Mouse (Mus musculus): Measurements from ENCODE around the gene Spem1. TPM values are rescaled to one million over a fixed set of nuclear protein-coding genes. Genes with fewer than 3 reads are reported as not detected.

Gene Spem1
- polyA plus RNA-seq, 1 experiment from 2014 or later: 0.34 TPM

GRCm38 (mm10) chr11:69804972-69805909 is 16.7 kb downstream of the Spem1 start, which contains the start of gene Tmem102:
Gene Tmem102 (minus strand): TSS chr11:69805624.
- peak within 1 kb of the TSS; percentile 94 for H3K4me2 ChIP-seq
- H3K9me3 ChIP-seq: no peaks in the 10 kb centered on the region
- H3K27me3 ChIP-seq: peaks cover 24% of the 10 kb centered on the region
- WGBS: 5% methylated on average over 29 of the region's 29 CpGs
- no peaks in the 10 kb centered on the region for H3K36me3 ChIP-seq
- H3K4me3 ChIP-seq: peak within 1 kb of the TSS; percentile 69
- peaks cover 45% of the 10 kb centered on the region for H3K4me1 ChIP-seq (replicated peaks)
- no peak within 1 kb of the TSS for H3K9ac ChIP-seq
- H3K27ac ChIP-seq (replicated peaks): no peak within 1 kb of the TSS
- no peak for ATAC-seq (ENCODE audit: low FRiP score, low read depth)

DNA sequence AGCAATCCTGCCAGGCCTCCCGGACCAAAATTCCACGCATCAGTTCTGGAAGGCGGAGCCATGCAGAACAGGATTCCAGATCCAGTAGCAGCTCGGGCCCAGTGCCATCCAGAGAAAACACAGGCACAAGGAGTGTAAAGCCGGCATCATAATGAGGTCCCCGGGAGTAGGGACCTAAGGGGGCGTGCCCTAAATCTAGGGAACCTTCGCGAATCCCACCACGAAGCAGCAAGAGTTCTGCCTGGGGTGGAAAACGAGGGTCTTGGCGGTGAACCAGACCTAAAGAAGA is 17.4 kb downstream of the Spem1 start:
- Histone ChIP-seq H3K4me3 (peak overlapping the region; percentile 69), H3K9me3 (no peaks in the 10 kb centered on the region), H3K27ac (replicated peaks) (no peak overlapping the region), H3K4me2 (peak overlapping the region; percentile 94), H3K4me1 (replicated peaks) (peaks cover 52% of the 10 kb centered on the region), H3K27me3 (peaks cover 24% of the 10 kb centered on the region), H3K9ac (no peak overlapping the region), H3K36me3 (no peaks in the 10 kb centered on the region)
- no peak for ATAC-seq (ENCODE audit: low FRiP score, low read depth)
- 6% methylated on average over 12 of the region's 12 CpGs for WGBS

- H3K36me3 ChIP-seq: no peaks in the 10 kb centered on the region
- H3K4me1 ChIP-seq (replicated peaks): peaks cover 58% of the 10 kb centered on the region
- H3K9me3 ChIP-seq: no peaks in the 10 kb centered on the region
- H3K4me2 ChIP-seq: peak overlapping the region; percentile 94
- ATAC-seq (ENCODE audit: low FRiP score, low read depth): peak; percentile 45
- peaks cover 24% of the 10 kb centered on the region for H3K27me3 ChIP-seq
- 1% methylated on average over 60 of the region's 60 CpGs for WGBS
- H3K9ac ChIP-seq: peak overlapping the region; percentile 69
- H3K4me3 ChIP-seq: peak overlapping the region; percentile 69
- H3K27ac ChIP-seq (replicated peaks): peak overlapping the region; percentile 78
Measured at GRCm38 (mm10) chr11:69803786-69804651, 18.0 kb downstream of the Spem1 start.

DNA sequence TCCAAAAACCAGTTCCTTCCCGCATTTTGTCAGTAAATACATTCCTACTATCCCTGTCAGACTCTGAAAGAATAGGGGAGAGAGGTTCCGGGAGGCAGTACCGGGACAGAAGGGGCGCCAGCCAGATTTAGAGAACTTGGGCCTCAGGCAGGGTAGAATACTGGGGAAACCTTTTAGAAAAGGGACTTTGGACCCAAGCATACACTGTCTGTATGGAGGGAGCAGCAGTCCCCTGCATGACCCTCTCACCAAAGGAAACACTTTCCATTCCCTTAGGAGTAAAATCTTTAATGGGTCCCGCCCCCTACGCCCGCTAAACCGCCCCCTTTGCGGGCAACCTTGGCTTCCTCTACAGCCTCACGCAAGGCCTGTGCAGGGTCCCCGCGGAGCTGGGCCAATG is 18.7 kb downstream of the Spem1 start:
- 2% methylated on average over 12 of the region's 12 CpGs for WGBS
- peak overlapping the region; percentile 78 for H3K27ac ChIP-seq (replicated peaks)
- H3K36me3 ChIP-seq: no peaks in the 10 kb centered on the region
- no peak for ATAC-seq (ENCODE audit: low FRiP score, low read depth)
- H3K9me3 ChIP-seq: no peaks in the 10 kb centered on the region
- H3K4me3 ChIP-seq: peak overlapping the region; percentile 69
- H3K4me2 ChIP-seq: peak overlapping the region; percentile 94
- peaks cover 24% of the 10 kb centered on the region for H3K27me3 ChIP-seq
- peaks cover 61% of the 10 kb centered on the region for H3K4me1 ChIP-seq (replicated peaks)
- peak overlapping the region; percentile 69 for H3K9ac ChIP-seq

- Histone ChIP-seq H3K36me3 (no peaks in the 10 kb centered on the region), H3K27ac (replicated peaks) (peak overlapping the region; percentile 78), H3K27me3 (peaks cover 24% of the 10 kb centered on the region), H3K4me3 (peak overlapping the region; percentile 69), H3K9ac (peak overlapping the region; percentile 69), H3K9me3 (no peaks in the 10 kb centered on the region), H3K4me2 (peak overlapping the region; percentile 94), H3K4me1 (replicated peaks) (peaks cover 61% of the 10 kb centered on the region)
- peak; percentile 25; the same call in 1 of the 2 replicates for ATAC-seq (ENCODE audit: low FRiP score, low read depth)
- WGBS: 0% methylated on average over 33 of the region's 33 CpGs
Measured at GRCm38 (mm10) chr11:69802648-69803105, 19.3 kb downstream of the Spem1 start.

DNA sequence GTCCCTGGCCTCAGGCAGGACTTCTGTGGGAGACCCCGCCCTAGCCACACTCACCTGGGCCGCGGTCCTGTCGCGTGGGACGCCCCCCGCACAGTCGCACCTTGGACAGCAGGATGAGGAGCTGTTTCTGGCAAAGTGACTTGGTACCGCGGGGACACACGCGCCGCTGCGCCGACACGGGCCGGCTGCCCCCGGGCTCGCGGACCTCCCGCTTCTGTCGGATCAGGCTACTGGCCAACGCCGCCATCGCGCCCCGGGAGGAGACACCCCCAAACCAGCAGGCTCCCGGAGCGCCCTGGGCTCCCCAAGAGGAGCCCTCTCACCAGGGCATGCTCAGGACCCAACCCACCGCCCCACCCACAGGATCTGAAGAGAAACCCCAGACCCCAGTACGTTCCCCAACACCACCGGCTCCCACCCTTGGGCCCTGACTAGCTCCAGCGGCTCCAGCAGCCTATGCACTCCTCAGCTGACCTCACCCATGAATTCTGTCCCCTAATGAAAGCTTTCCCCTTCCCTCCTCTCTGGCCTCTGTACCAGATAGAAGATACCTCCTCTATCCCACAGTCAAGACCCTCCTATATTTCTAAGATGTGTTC is 20.5 kb downstream of the Spem1 start, which contains the start of gene Fgf11:
Fgf11 (minus strand) TSS at position 479 of the 599 bp plus-strand sequence.
- Histone ChIP-seq H3K27ac (replicated peaks) (peak within 1 kb of the TSS; percentile 96), H3K9me3 (no peaks in the 10 kb centered on the region), H3K4me3 (peak within 1 kb of the TSS; percentile 69), H3K9ac (peak within 1 kb of the TSS; percentile 69), H3K4me2 (peak within 1 kb of the TSS; percentile 94), H3K27me3 (peaks cover 23% of the 10 kb centered on the region), H3K4me1 (replicated peaks) (peaks cover 61% of the 10 kb centered on the region), H3K36me3 (no peaks in the 10 kb centered on the region)
- ATAC-seq (ENCODE audit: low FRiP score, low read depth): no peak
- WGBS: under 1% methylated on average over 33 of the region's 33 CpGs

DNA sequence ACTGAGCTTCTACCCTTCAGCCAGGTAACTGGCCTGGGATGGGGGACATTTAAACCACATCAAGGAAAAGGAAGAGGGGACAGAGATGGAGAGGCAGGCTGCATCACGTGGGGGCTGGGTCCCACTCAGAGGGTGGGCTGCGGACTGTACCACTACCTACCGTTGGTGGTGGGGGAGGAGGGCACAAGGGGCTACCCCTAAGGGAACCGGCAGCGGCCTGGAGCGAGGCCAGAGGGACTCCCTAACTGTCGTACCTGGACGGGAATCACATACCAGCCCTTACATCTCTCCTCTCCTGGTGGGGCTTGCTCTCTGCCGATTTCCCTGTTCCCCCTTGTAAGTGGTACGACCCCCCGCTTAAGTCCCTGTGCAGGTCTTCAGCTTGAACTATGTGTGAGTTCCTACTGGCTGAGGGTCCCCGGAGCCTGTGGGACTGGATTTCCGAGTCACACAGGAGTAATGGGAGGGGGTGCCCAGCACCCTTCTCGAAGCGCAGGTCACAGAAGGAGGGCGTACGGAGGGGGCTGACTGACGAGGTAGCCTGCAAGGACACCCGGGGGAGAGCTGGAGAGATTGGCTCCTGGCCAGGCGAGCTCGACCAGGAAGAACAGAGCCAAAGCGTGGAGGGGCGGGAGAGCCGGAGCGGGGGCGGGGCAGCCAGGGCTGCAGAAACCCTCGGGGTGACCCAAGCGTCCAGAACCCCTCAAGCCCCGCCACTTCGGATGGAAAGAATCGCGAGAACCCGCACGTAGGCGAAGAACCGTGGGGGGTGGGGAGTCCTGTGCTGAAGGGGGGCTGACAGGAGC is 21.4 kb downstream of the Spem1 start:
- peak overlapping the region; percentile 69 for H3K4me3 ChIP-seq
- H3K27ac ChIP-seq (replicated peaks): peak overlapping the region; percentile 96
- no peaks in the 10 kb centered on the region for H3K36me3 ChIP-seq
- H3K4me2 ChIP-seq: peak overlapping the region; percentile 94
- peak overlapping the region; percentile 69 for H3K9ac ChIP-seq
- no peaks in the 10 kb centered on the region for H3K9me3 ChIP-seq
- 0% methylated on average over 36 of the region's 36 CpGs for WGBS
- peaks cover 14% of the 10 kb centered on the region for H3K27me3 ChIP-seq
- ATAC-seq (ENCODE audit: low FRiP score, low read depth): peak; percentile 81
- H3K4me1 ChIP-seq (replicated peaks): peaks cover 66% of the 10 kb centered on the region

DNA sequence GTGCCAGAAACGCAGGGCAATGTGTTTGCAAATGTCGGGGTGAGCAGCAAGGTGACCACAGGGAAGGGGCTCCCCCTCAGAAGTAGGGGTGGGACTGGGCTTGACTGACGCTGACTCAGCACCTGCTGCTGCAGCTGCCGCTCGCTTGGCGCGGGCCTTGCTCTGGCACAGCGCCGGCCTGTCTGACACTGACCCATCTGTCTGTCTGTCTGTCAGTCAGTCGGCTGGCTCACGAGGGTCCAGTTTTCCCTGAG is 21.9 kb downstream of the Spem1 start:
- Histone ChIP-seq H3K4me1 (replicated peaks) (peaks cover 70% of the 10 kb centered on the region), H3K27ac (replicated peaks) (peak overlapping the region; percentile 96), H3K4me2 (peak overlapping the region; percentile 94), H3K4me3 (peak overlapping the region; percentile 69), H3K9me3 (no peaks in the 10 kb centered on the region), H3K9ac (peak overlapping the region; percentile 69), H3K27me3 (peaks cover 10% of the 10 kb centered on the region), H3K36me3 (no peaks in the 10 kb centered on the region)
- WGBS: 1% methylated on average over 11 of the region's 11 CpGs
- peak; percentile 2; the same call in 1 of the 2 replicates for ATAC-seq (ENCODE audit: low FRiP score, low read depth)

DNA sequence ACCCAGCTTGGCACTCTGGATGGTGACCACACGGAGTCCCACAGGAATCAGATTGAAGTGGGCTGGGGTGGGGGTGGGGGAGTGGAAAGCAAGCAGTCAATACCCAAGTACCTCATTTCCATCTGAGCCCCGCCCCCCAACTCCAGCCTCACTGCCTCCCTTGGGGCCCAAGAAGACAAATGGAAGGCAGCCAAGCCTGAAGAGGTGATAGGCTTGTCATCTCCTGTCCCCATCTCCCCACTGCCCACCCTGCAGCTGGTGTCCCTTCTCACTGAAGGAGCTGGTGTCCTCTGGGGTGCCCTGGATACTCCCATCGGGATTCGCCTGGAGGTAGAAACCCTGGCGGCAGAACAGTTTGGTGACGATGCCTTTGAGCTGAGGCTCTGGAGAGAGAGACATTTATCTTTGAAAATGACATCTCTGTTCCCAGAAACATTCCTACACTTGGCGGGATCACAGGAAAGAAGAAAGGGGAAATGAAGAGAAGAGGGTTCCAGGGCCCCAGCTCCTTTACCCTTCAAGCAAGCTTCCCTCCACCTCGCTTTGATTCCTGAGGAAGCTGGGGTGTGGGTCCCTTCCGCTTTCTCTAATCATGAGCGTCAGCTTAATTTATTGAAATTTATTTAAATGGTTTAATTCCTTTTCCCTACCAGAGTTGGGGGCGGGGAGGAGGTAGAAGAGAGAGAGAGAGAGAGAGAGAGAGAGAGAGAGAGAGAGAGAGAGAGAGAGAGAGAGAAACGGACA is 22.4 kb downstream of the Spem1 start:
- Histone ChIP-seq H3K36me3 (no peaks in the 10 kb centered on the region), H3K4me1 (replicated peaks) (peaks cover 68% of the 10 kb centered on the region), H3K27ac (replicated peaks) (peak overlapping the region; percentile 96), H3K4me3 (peak overlapping the region; percentile 69), H3K9ac (peak overlapping the region; percentile 69), H3K27me3 (peaks cover 5% of the 10 kb centered on the region), H3K4me2 (peak overlapping the region; percentile 94), H3K9me3 (no peaks in the 10 kb centered on the region)
- 15% methylated on average over 12 of the region's 12 CpGs for WGBS
- no peak for ATAC-seq (ENCODE audit: low FRiP score, low read depth)

DNA sequence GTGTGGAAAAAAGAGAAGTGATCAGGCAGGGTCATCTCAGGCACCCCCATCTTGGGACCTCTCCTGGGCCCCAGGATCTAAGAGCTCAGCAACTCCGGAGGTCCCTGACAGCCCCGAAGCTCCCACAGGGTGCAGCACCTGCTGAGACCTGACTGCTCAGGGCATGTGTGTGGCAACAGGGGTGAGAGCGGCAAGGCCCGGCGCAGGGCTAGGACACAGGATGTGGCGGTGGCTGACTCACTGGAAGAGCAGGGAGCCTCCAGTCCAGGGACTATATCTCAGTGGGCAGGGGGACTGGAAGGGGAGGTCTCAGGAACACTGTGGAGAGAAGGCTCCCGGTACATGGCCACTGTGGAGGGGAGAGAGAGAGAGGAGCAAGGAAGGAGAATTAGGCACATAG is 24.1 kb downstream of the Spem1 start:
- Histone ChIP-seq H3K4me1 (replicated peaks) (peaks cover 51% of the 10 kb centered on the region), H3K36me3 (no peaks in the 10 kb centered on the region), H3K27ac (replicated peaks) (no peak overlapping the region), H3K4me3 (no peak overlapping the region), H3K4me2 (no peak overlapping the region), H3K9ac (no peak overlapping the region), H3K9me3 (no peaks in the 10 kb centered on the region), H3K27me3 (peaks cover 17% of the 10 kb centered on the region; the same call in 1 of the 2 replicates)
- 74% methylated on average over 7 of the region's 7 CpGs for WGBS
- no peak for ATAC-seq (ENCODE audit: low FRiP score, low read depth)

Measured in hindbrain, embryonic 15.5 days (tissue).